Mouse (Mus musculus) effector memory CD4-positive, alpha-beta T cell, adult 5 months (primary cell): Measurements from ENCODE around the gene Gm21830. TPM values are rescaled to one million over a fixed set of nuclear protein-coding genes. Genes with fewer than 3 reads are reported as not detected.

ENCODE experiments used
- polyA plus RNA-seq: library from polyadenylated mRNA; unstranded; fragments of 100-300 nt; shearing (Covaris generic); gene quantifications from one replicate; pipeline ENCODE4 v1.2.1, GENCODE M21; 2017

The Gm21830 gene
- polyA plus RNA-seq: not detected

GRCm38 (mm10) chr2:67413425-67413824 lies at the start of gene Gm21830:
Gene Gm21830, plus strand, starts transcription at chr2:67413725.

GRCm38 (mm10) chr2:67433081-67433480 lies 19.6 kb downstream of the Gm21830 start, which contains the start of gene Gm26727:
Gene Gm26727, minus strand, starts transcription at chr2:67433181.

GRCm38 (mm10) chr2:67445780-67446179 lies 32.3 kb downstream of the Gm21830 start, which contains the start of gene Xirp2:
Gene Xirp2, plus strand, starts transcription at chr2:67446002.

Other genes starting within 250 kb of the Gm21830 start
- not detected for gene Gm26727, start 19.5 kb downstream of the Gm21830 start, polyA plus RNA-seq
- gene Xirp2, start 32.3 kb downstream of the Gm21830 start, polyA plus RNA-seq: not detected
- gene B3galt1, start 152.1 kb downstream of the Gm21830 start, polyA plus RNA-seq: 0.20 TPM